Mouse (Mus musculus): Measurements from ENCODE around the gene Tnfrsf14. TPM values are rescaled to one million over a fixed set of nuclear protein-coding genes. Genes with fewer than 3 reads are reported as not detected.

Gene Tnfrsf14
- total and polyA plus RNA-seq, 3 experiments = 8.2 to 13.4 TPM; not detected in 1

GRCm38 (mm10) chr4:154948066-154948939, 19.9 kb upstream of the Tnfrsf14 start:
- no peaks in the 10 kb centered on the region for H3K79me2 ChIP-seq (ENCODE audit: control insufficient read depth, insufficient read depth, low read length, poor library complexity)
- peaks cover 0 to 8% of the 10 kb centered on the region in 2 experiments; a peak in 2 of 4 replicates for H3K4me1 ChIP-seq (ENCODE audit: control insufficient read depth in 1 of 2, insufficient read depth in 2 of 2, low read length in 2 of 2)
- no peaks in the 10 kb centered on the region for H3K9me3 ChIP-seq (replicated peaks; ENCODE audit: insufficient read depth, low read length)
- TF ChIP-seq ZNF384 (IDR thresholded peaks at IDR 0.05; ENCODE audit: low read depth, low read length) (no peak), MAX (IDR thresholded peaks at IDR 0.05; ENCODE audit: low read length) (no peak), SMC3 (IDR thresholded peaks at IDR 0.05; ENCODE audit: low read depth, low read length) (no peak), MEF2A (IDR thresholded peaks at IDR 0.05; ENCODE audit: extremely low read depth, insufficient replicate concordance, low read depth, low read length, poor library complexity, severe bottlenecking) (no peak), ZC3H11A (IDR thresholded peaks at IDR 0.05; ENCODE audit: low read depth, low read length) (no peak), CHD1 (IDR thresholded peaks at IDR 0.05; ENCODE audit: low read depth, low read length) (no peak), MAFK (IDR thresholded peaks at IDR 0.05; ENCODE audit: borderline replicate concordance, low read depth, low read length) (no peak), GATA1 (IDR thresholded peaks at IDR 0.05; ENCODE audit: low read depth, low read length) (peak; percentile 37; the same call in 1 of the 2 replicates), NELFE (IDR thresholded peaks at IDR 0.05; ENCODE audit: low read depth, low read length) (no peak), KAT2A (conservative IDR thresholded peaks at IDR 0.05; ENCODE audit: low read depth, low read length) (no peak), USF2 (IDR thresholded peaks at IDR 0.05; ENCODE audit: borderline replicate concordance in 1 of 2, insufficient read depth in 1 of 2, low read depth in 1 of 2, low read length in 2 of 2) (no peak), USF1 (IDR thresholded peaks at IDR 0.05; ENCODE audit: low read depth, low read length) (no peak), POLR2AphosphoS5 (IDR thresholded peaks at IDR 0.05; ENCODE audit: borderline replicate concordance, low read depth, low read length) (no peak), CHD2 (IDR thresholded peaks at IDR 0.05; ENCODE audit: low read length) (no peak), TBP (IDR thresholded peaks at IDR 0.05; ENCODE audit: low read depth, low read length) (0 out of 2 replicates have a peak, but pooled peaks have one; percentile 36), ZKSCAN1 (IDR thresholded peaks at IDR 0.05; ENCODE audit: low read depth, low read length) (no peak), RAD21 (IDR thresholded peaks at IDR 0.05; ENCODE audit: low read depth, low read length) (no peak)
- no peak overlapping the region for H3K9ac ChIP-seq (ENCODE audit: control insufficient read depth, low read depth, low read length, poor library complexity, severe bottlenecking)
- no peak overlapping the region for H3K27ac ChIP-seq (ENCODE audit: control insufficient read depth, low read depth, low read length)
- no peak for DNase-seq (ENCODE audit: low read depth, low spot score)
- peaks cover 4 to 8% of the 10 kb centered on the region in 2 experiments; a peak in 3 of 4 replicates for H3K27me3 ChIP-seq (ENCODE audit: control insufficient read depth in 1 of 2, insufficient read depth in 2 of 2, low read length in 2 of 2)
- no peak overlapping the region for H3K4me3 ChIP-seq (ENCODE audit: control insufficient read depth in 1 of 2, insufficient read depth in 1 of 2, low read depth in 2 of 2, low read length in 2 of 2)
- no peaks in the 10 kb centered on the region for H3K36me3 ChIP-seq (ENCODE audit: control insufficient read depth in 1 of 2, insufficient read depth in 2 of 2, low read length in 2 of 2)

- TF ChIP-seq TBP (IDR thresholded peaks at IDR 0.05; ENCODE audit: low read depth, low read length) (0 out of 2 replicates have a peak, but pooled peaks have one; percentile 34), MAFK (IDR thresholded peaks at IDR 0.05; ENCODE audit: borderline replicate concordance, low read depth, low read length) (no peak)
- Histone ChIP-seq H3K79me2 (ENCODE audit: control insufficient read depth, insufficient read depth, low read length, poor library complexity) (no peaks in the 10 kb centered on the region), H3K27me3 (ENCODE audit: control insufficient read depth in 1 of 2, insufficient read depth in 2 of 2, low read length in 2 of 2) (peaks cover 1 to 5% of the 10 kb centered on the region in 2 experiments; a peak in 3 of 4 replicates), H3K9me3 (replicated peaks; ENCODE audit: insufficient read depth, low read length) (no peaks in the 10 kb centered on the region), H3K27ac (ENCODE audit: control insufficient read depth, low read depth, low read length) (no peak overlapping the region), H3K4me3 (ENCODE audit: control insufficient read depth in 1 of 2, insufficient read depth in 1 of 2, low read depth in 2 of 2, low read length in 2 of 2) (peak overlapping the region; percentile 14 to 49; a peak in 2 of 4 replicates), H3K36me3 (ENCODE audit: control insufficient read depth in 1 of 2, insufficient read depth in 2 of 2, low read length in 2 of 2) (peaks cover 0 to 6% of the 10 kb centered on the region in 2 experiments; a peak in 2 of 4 replicates), H3K4me1 (ENCODE audit: control insufficient read depth in 1 of 2, insufficient read depth in 2 of 2, low read length in 2 of 2) (peaks cover 0 to 17% of the 10 kb centered on the region in 2 experiments; a peak in 3 of 4 replicates), H3K9ac (ENCODE audit: control insufficient read depth, low read depth, low read length, poor library complexity, severe bottlenecking) (no peak overlapping the region; the same call in 1 of the 2 replicates)
- peak; percentile 79 for DNase-seq (ENCODE audit: low read depth, low spot score)
Observed at GRCm38 (mm10) chr4:154946319-154946718, 18.0 kb upstream of the Tnfrsf14 start.

Measured in MEL (cell line).